Mouse (Mus musculus) liver, embryonic 14.5 days (tissue): ENCODE data around the gene Mtrex. TPM values are rescaled to one million over a fixed set of nuclear protein-coding genes. Genes with fewer than 3 reads are reported as not detected.

ENCODE experiments used
- ATAC-seq: fragments of 200-750 bp; cut with Nextera tagmentation; 2 replicates; pipeline ENCODE4 v1.8.0; 2017; ENCODE audit warnings: moderate number of reproducible peaks, mild to moderate bottlenecking, moderate library complexity; ENCODE audit not compliant: insufficient read depth
- DNase-seq, 3 experiments: peaks; one replicate each; pipeline ENCODE4 v3.0.0-alpha.2; 2012 to 2013; ENCODE audit warnings: low read depth in 3 of 3, low spot score in 3 of 3
- H3K27ac ChIP-seq: fragments of 300-500 bp; sonication (generic); 2 replicates; pipeline ENCODE4 v1.5.1; 2014; ENCODE audit warnings: moderate library complexity, mild to moderate bottlenecking, control low read depth, inconsistent platforms
- H3K27me3 ChIP-seq: fragments of 300-500 bp; sonication (generic); 2 replicates; pipeline ENCODE4 v1.6.1; 2014; ENCODE audit warnings: mild to moderate bottlenecking, low read length, moderate library complexity; ENCODE audit not compliant: control insufficient read depth, insufficient read depth
- H3K36me3 ChIP-seq: fragments of 300-500 bp; sonication (generic); replicated peaks from 2 replicates; pipeline ENCODE4 v1.6.1; 2014; ENCODE audit warnings: low read depth; ENCODE audit not compliant: control insufficient read depth, insufficient read depth
- H3K4me1 ChIP-seq, 2 experiments: fragments of 200-500 bp in 1 of 2; fragments of 300-500 bp in 1 of 2; sonication (generic) in 1 of 2; replicated peaks; 2 replicates each; pipeline ENCODE4 v1.6.1; 2012 to 2014; ENCODE audit warnings: antibody characterized with exemption in 1 of 2, inconsistent platforms in 1 of 2, low read length in 1 of 2; ENCODE audit not compliant: control insufficient read depth in 2 of 2, insufficient read depth in 2 of 2
- H3K4me2 ChIP-seq: fragments of 300-500 bp; sonication (generic); 2 replicates; pipeline ENCODE4 v1.6.1; 2014; ENCODE audit warnings: low read depth, mild to moderate bottlenecking, control low read depth, moderate library complexity
- H3K4me3 ChIP-seq, 2 experiments: fragments of 200-500 bp in 1 of 2; fragments of 300-500 bp in 1 of 2; sonication (generic) in 1 of 2; 2 replicates each; pipeline ENCODE4 v1.5.1; 2012 to 2014; ENCODE audit warnings: low read depth in 2 of 2, low read length in 2 of 2, mild to moderate bottlenecking in 2 of 2, control low read depth in 1 of 2, inconsistent platforms in 1 of 2, moderate library complexity in 1 of 2; ENCODE audit not compliant: insufficient read depth in 1 of 2
- H3K9ac ChIP-seq: fragments of 300-500 bp; sonication (generic); replicated peaks from 2 replicates; pipeline ENCODE4 v1.6.1; 2014; ENCODE audit warnings: mild to moderate bottlenecking, control low read depth, moderate library complexity
- H3K9me3 ChIP-seq: fragments of 300-500 bp; sonication (generic); 2 replicates; pipeline ENCODE4 v1.6.1; 2016; ENCODE audit warnings: low read length, mixed read lengths; ENCODE audit not compliant: control insufficient read depth
- CTCF ChIP-seq: IDR thresholded peaks from 2 replicates; pipeline ENCODE4 v1.5.1; 2016; ENCODE audit warnings: antibody characterized with exemption, low read depth, control low read depth
- EP300 ChIP-seq: IDR thresholded peaks from 2 replicates; pipeline ENCODE4 v1.6.1; 2016; ENCODE audit warnings: antibody characterized with exemption, low read depth
- WGBS: fragments of 180-500 bp; shearing (Covaris S2); extraction: QIAGEN DNeasy Blood & Tissue Kit; methylation state at CpG from one replicate; pipeline ENCODE4 v1.1.7; 2014; ENCODE audit not compliant: insufficient replicate concordance; 5-methylcytosine and 5-hydroxymethylcytosine counted together
- polyA plus RNA-seq, 2 experiments: library from polyadenylated mRNA; depleted of rRNA in 1 of 2; stranded (reverse) in 1 of 2; unstranded in 1 of 2; fragments of >200 nt; fragmentation: Nextera tagmentation in 1 of 2; extraction: Ambion mirVana in 1 of 2; gene quantifications; 2 replicates each; pipeline versions ENCODE4 v1.2.1 to v1.2.3; 2012 to 2014

Mtrex gene
- polyA plus RNA-seq, 2 experiments: 18.6 to 37.7 TPM

DNA sequence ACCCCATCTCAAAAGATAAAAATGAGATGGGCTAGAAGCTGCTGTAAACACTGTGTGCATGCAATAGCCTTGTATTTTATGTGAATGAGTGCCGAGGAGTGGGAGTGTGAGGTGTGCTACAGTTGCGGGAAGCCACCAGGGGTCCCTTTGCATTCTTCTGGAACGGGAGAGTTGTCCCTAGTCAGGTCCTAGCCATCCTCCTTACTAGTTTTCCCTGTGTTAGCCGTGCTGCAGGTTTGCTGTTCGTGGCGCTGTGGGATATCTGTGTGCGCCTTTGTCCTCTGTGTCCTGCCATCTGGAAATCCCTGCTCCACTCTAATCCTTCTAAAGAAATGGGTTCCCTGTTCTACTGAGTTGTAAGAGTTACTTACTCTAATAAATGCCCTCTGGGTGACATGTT is 69.3 kb downstream of the Mtrex start:
- H3K36me3 ChIP-seq: no peaks in the 10 kb centered on the region; the same call in 1 of the 2 replicates
- H3K4me2 ChIP-seq: no peak overlapping the region
- H3K27ac ChIP-seq: no peak overlapping the region
- WGBS: 85% methylated on average over 7 of the region's 7 CpGs
- no peaks in the 10 kb centered on the region for H3K9me3 ChIP-seq
- H3K9ac ChIP-seq: no peak overlapping the region
- no peaks in the 10 kb centered on the region for H3K27me3 ChIP-seq
- peaks cover 0 to 4% of the 10 kb centered on the region in 2 experiments; a peak in 2 of 4 replicates for H3K4me1 ChIP-seq
- no peak overlapping the region for H3K4me3 ChIP-seq
- DNase-seq: no peak
- ATAC-seq: no peak
- TF ChIP-seq EP300 (no peak), CTCF (no peak)

GRCm38 (mm10) chr13:112854402-112854801 is 72.8 kb downstream of the Mtrex start:
- DNase-seq (no peak), ATAC-seq (no peak)
- 82% methylated on average over 6 of the region's 6 CpGs for WGBS
- H3K36me3 ChIP-seq: no peaks in the 10 kb centered on the region
- TF ChIP-seq CTCF (peak; percentile 43), EP300 (no peak)
- H3K9me3 ChIP-seq: no peaks in the 10 kb centered on the region
- H3K9ac ChIP-seq: no peak overlapping the region
- H3K27ac ChIP-seq: no peak overlapping the region
- H3K4me2 ChIP-seq: no peak overlapping the region
- H3K27me3 ChIP-seq: no peaks in the 10 kb centered on the region
- no peak overlapping the region for H3K4me3 ChIP-seq
- no peaks in the 10 kb centered on the region for H3K4me1 ChIP-seq

DNA sequence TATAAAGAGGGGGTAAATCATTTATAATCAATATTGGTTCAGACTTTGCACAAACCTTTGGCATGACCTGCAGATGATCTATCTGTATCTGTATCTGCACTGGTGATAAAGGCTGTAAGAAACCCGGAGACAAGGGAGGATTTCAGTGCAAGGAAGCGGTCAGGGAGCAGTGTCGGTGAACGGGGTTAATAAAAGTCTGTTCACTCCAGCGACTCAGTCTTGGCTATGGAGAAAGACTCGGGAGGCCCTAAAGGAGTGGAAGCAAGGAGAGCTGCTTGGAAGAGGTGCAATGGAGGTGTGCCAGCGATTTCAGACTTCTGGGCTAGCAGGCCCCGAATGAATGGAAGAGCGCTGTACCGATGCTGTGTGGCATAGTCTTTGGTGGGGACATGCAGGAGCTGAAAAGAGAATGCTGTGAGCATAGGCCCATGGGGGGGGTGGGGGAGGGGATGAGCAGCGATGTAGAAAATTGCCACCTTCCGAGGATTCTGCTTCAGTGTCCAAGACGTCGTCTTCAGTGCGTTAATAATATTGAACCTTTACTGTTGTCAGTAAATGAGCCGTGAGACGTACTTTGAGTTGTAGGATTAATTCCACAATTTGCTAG is 73.4 kb downstream of the Mtrex start:
- ATAC-seq (no peak), DNase-seq (no peak)
- H3K4me3 ChIP-seq: no peak overlapping the region
- H3K9ac ChIP-seq: no peak overlapping the region
- no peaks in the 10 kb centered on the region for H3K9me3 ChIP-seq
- H3K27me3 ChIP-seq: no peaks in the 10 kb centered on the region
- TF ChIP-seq EP300 (no peak), CTCF (no peak)
- no peak overlapping the region for H3K4me2 ChIP-seq
- WGBS: 81% methylated on average over 17 of the region's 17 CpGs
- no peaks in the 10 kb centered on the region for H3K4me1 ChIP-seq
- H3K27ac ChIP-seq: no peak overlapping the region
- H3K36me3 ChIP-seq: no peaks in the 10 kb centered on the region

GRCm38 (mm10) chr13:112845931-112846330 is 81.3 kb downstream of the Mtrex start:
- DNase-seq (no peak), ATAC-seq (no peak)
- Histone ChIP-seq H3K9ac (no peak overlapping the region), H3K9me3 (no peaks in the 10 kb centered on the region), H3K36me3 (no peaks in the 10 kb centered on the region; the same call in 1 of the 2 replicates), H3K4me1 (no peaks in the 10 kb centered on the region), H3K27ac (no peak overlapping the region), H3K27me3 (no peaks in the 10 kb centered on the region), H3K4me2 (no peak overlapping the region), H3K4me3 (no peak overlapping the region)
- WGBS: 80% methylated on average over 3 of the region's 3 CpGs
- TF ChIP-seq EP300: no peak
- no peak for TF ChIP-seq CTCF

DNA sequence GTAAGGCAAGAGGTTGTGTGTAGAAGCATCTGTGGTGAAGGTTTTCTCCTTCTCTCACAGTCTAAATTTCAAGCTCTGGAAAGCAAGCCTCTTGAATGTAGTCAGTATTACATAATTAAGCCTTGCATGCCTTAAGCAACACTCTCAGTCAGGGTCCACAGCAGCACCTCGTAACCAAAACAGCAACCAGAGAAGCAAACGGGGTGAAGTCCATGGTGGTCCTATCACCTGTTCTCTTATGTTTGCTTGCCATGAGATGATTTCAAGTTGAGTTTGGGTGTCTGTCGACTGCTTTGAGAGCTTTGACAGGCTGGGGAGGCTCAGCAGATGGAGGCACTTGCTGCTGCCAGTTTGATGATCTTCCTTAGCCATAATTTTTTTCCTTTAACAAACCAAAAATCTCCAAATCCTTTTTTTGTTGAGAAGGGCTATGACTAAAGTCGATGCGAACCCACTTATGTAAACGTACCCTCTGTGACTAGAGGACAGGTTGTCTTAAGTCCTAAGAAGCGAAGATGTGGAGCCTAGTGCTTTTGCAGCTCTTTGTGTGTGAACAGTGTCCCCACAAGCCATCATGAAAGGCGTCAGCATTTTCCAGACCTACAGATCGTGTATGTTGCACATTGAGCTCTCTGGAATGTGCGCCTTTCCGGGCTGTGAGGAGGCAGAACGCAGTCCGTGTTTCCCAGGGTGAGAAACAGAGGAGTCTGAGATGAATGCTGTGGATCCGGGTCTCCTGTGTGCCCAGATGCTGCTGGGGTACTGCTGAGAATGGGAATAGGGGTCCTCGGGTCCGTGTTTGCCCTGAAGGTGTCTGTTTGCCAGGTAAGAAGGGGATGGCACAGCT is 86.7 kb downstream of the Mtrex start:
- no peaks in the 10 kb centered on the region for H3K27me3 ChIP-seq
- 85% methylated on average over 16 of the region's 16 CpGs for WGBS

More for the DNA sequence above, 86.7 kb downstream of the Mtrex start:
- ATAC-seq: no peak
- Histone ChIP-seq H3K4me2 (no peak overlapping the region), H3K9ac (no peak overlapping the region), H3K9me3 (no peaks in the 10 kb centered on the region), H3K4me1 (peaks cover 25 to 28% of the 10 kb centered on the region in 2 experiments), H3K36me3 (no peaks in the 10 kb centered on the region; the same call in 1 of the 2 replicates), H3K4me3 (no peak overlapping the region), H3K27ac (no peak overlapping the region)
- DNase-seq: no peak
- no peak for TF ChIP-seq CTCF
- TF ChIP-seq EP300: no peak
